In the genomic region with DNA sequence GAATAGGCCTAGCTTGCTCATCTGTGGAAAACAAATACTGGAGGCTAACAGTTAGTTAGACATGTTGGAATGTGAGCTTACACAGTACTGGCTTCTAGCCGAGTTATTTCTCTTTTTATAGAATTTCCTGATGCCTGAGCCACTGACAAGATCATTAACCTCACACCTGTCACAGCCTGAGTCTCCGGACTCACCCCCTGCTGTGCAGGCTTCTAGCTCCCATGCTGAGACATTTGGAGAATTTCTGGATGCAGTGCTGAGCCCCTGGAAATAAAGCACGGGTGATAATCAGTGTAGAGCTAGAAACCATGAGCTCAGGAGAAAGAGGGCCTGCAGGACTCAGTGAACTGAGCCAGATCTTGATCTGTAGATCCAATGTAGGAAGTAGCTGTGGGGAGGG, we compare ENCODE assay signal across 18 mouse cellular contexts. TPM values are rescaled to one million over a fixed set of nuclear protein-coding genes. Genes with fewer than 3 reads are reported as not detected.
A peak's percentile ranks its signal among the peaks of the same experiment; 100 is the strongest.
DNase-seq lines count a peak whose midpoint lies in the region; ATAC-seq and TF ChIP-seq lines count a peak whose summit lies in the region.
"Had no signal": no experiment of that assay in that cellular context is flagged by ENCODE, and none has a peak within 500 bp of the region (broad histone marks: within the 10 kb centered on the region; RNA-seq: fewer than 3 reads in every experiment).

No protein-coding gene starts in this region.

- POLR2A ChIA-PET in Patski (lab: Charles Lee) = no interaction called here

- no peak for DNase-seq in heart, postnatal 4 days
- DNase-seq in kidney, postnatal 10 days = peak; percentile 20
- no peak for DNase-seq in kidney, adult 18-20 months
- DNase-seq in Patski (ENCODE audit: low read depth, low spot score) = no peak
- peak; percentile 23 for DNase-seq in retina, postnatal 1 day
- no peak for DNase-seq in embryo, embryonic 10.5 days (ENCODE audit: low spot score)
- DNase-seq: adrenal gland, adult 8-10 months; cerebellum, adult 8-10 months had no signal

- CTCF ChIA-PET in Patski (lab: Charles Lee) = interaction anchor here (0.7 to 7.5 kb wide), 6 partner anchors 9 to 34 kb away, joined by 3 to 59 read pairs (median 4); partner anchors contain the start of gene Mylk4

- H3K9me3 ChIP-seq in heart, embryonic 12.5 days (replicated peaks) = no peaks in the 10 kb centered on the region
- H3K9me3 ChIP-seq: forebrain, embryonic 10.5 days; liver, embryonic 12.5 days had no signal

- no peaks in the 10 kb centered on the region for H3K27me3 ChIP-seq in heart, embryonic 12.5 days (replicated peaks)
- peaks cover 6% of the 10 kb centered on the region for H3K27me3 ChIP-seq in Patski
- H3K27me3 ChIP-seq: liver, embryonic 12.5 days had no signal

- H3K9ac ChIP-seq in heart, embryonic 12.5 days = no peak overlapping the region
- H3K9ac ChIP-seq: liver, embryonic 12.5 days had no signal

- TF ChIP-seq CTCF in Patski (IDR thresholded peaks at IDR 0.05) = no peak

- 11% methylated on average over 3 of the region's 3 CpGs for WGBS in heart, embryonic 12.5 days

- H3K4me3 ChIP-seq in heart, embryonic 12.5 days = no peak overlapping the region
- H3K4me3 ChIP-seq: forebrain, embryonic 10.5 days; liver, embryonic 12.5 days had no signal

- ATAC-seq in heart, embryonic 12.5 days (ENCODE audit: insufficient number of reproducible peaks, low FRiP score) = no peak
- peak; percentile 17 for ATAC-seq in Patski
- ATAC-seq: CD4-positive, CD25-positive, alpha-beta regulatory T cell, adult 4 months; liver, embryonic 12.5 days had no signal

- H3K4me1 ChIP-seq in heart, embryonic 12.5 days (replicated peaks) = peaks cover 10% of the 10 kb centered on the region
- H3K4me1 ChIP-seq: liver, embryonic 12.5 days had no signal

- H3K36me3 ChIP-seq in heart, embryonic 12.5 days = no peaks in the 10 kb centered on the region
- H3K36me3 ChIP-seq: forebrain, embryonic 10.5 days; liver, embryonic 12.5 days had no signal

- peak overlapping the region; percentile 18; the same call in 1 of the 2 replicates for H3K27ac ChIP-seq in heart, embryonic 12.5 days (ENCODE audit: poor library complexity, severe bottlenecking)
- H3K27ac ChIP-seq: forebrain, embryonic 10.5 days; liver, embryonic 12.5 days had no signal

- H3K4me2 ChIP-seq in heart, embryonic 12.5 days = no peak overlapping the region
- H3K4me2 ChIP-seq: liver, embryonic 12.5 days had no signal

- in situ Hi-C loops in Patski (cut with MboI; ENCODE audit: low pct_unique_long_range_greater_than_20kb) = loop anchor here (5.0 kb wide), 1 partner anchor 32 kb away; the partner anchor contains the start of genes D930007J09Rik and Wrnip1

RNA-seq across cellular contexts. Expression of gene Mylk4, which starts 13.8 kb away (rescaled TPM):
- 0.18 and 0.28 TPM in 2 replicates for polyA plus RNA-seq in heart, embryonic 12.5 days (2016; fragmentation: Nextera tagmentation; extraction: Ambion mirVana)
- total RNA-seq in heart, postnatal 4 days (2021) = 10 to 100 TPM; 55.6 to 59.7 TPM
- 0.01 TPM for polyA plus RNA-seq in Patski (2021)
- total RNA-seq: hematopoietic stem cell, adult 5-6 weeks; monocyte, adult 5-6 weeks had no signal
- polyA plus RNA-seq: CD4-positive, CD25-positive, alpha-beta regulatory T cell, adult 4 months; forebrain, embryonic 10.5 days had no signal

RNA-seq across cellular contexts. Expression of gene Wrnip1, which starts 31.9 kb away (rescaled TPM):
- 30.2 TPM in 2 replicates for polyA plus RNA-seq in heart, embryonic 12.5 days (2016; fragmentation: Nextera tagmentation; extraction: Ambion mirVana)
- 10 to 100 TPM; 25.4 to 29.8 TPM for total RNA-seq in heart, postnatal 4 days (2021)
- 55.2 TPM for polyA plus RNA-seq in Patski (2021)

RNA-seq across cellular contexts. Expression of gene D930007J09Rik, which starts 32.7 kb away (rescaled TPM):
- polyA plus RNA-seq in heart, embryonic 12.5 days (2016; fragmentation: Nextera tagmentation; extraction: Ambion mirVana) = not detected in 2 replicates
- total RNA-seq in heart, postnatal 4 days (2021) = not detected
- not detected for polyA plus RNA-seq in Patski (2021)
- total RNA-seq: gastrocnemius, adult 18-20 months; hematopoietic stem cell, adult 5-6 weeks; megakaryocyte-erythroid progenitor cell, adult 5-6 weeks; monocyte, adult 5-6 weeks had no signal
- polyA plus RNA-seq: CD4-positive, CD25-positive, alpha-beta regulatory T cell, adult 4 months; embryonic facial prominence, embryonic 11.5 days; forebrain, embryonic 10.5 days; liver, embryonic 12.5 days; lung, embryonic 16.5 days had no signal

Comparison
In these comparisons a context has a peak if more than half of its experiments do, and no peak if none do; other contexts are left out.
1. DNase-seq: peak in kidney, postnatal 10 days (single experiment) and retina, postnatal 1 day (single experiment); none in heart, postnatal 4 days (single experiment), kidney, adult 18-20 months (single experiment), Patski (single experiment) and embryo, embryonic 10.5 days (single experiment).